Mouse (Mus musculus) lung, postnatal 4 days (tissue): ENCODE measurements around the gene Samm50.

Source experiments
- DNase-seq, 2 experiments: peaks; one replicate each; pipeline ENCODE4 v3.0.0; 2021

Gene Samm50

GRCm38 (mm10) chr15:84241520-84241919, 49.5 kb downstream of the Samm50 start:
- no peak for DNase-seq

- DNase-seq, result peak in 1 of 2 experiments; percentile 49
Measured at GRCm38 (mm10) chr15:84245104-84245503, 53.1 kb downstream of the Samm50 start.

- no peak for DNase-seq
Measured at GRCm38 (mm10) chr15:84246195-84246594, 54.2 kb downstream of the Samm50 start.

GRCm38 (mm10) chr15:84247309-84247708, 55.3 kb downstream of the Samm50 start:
- DNase-seq, result no peak

- peak; percentile 77 to 85 for DNase-seq
Measured at GRCm38 (mm10) chr15:84251227-84251626, 59.2 kb downstream of the Samm50 start.

GRCm38 (mm10) chr15:84252645-84253044, 60.6 kb downstream of the Samm50 start:
- DNase-seq, result no peak

GRCm38 (mm10) chr15:84253757-84254156, 61.7 kb downstream of the Samm50 start:
- peak; percentile 50 to 66 for DNase-seq

- peak in 1 of 2 experiments; percentile 33 for DNase-seq
Measured at GRCm38 (mm10) chr15:84254387-84254786, 62.3 kb downstream of the Samm50 start.

GRCm38 (mm10) chr15:84256254-84256850, 64.3 kb downstream of the Samm50 start:
- DNase-seq, result no peak

- no peak for DNase-seq
Measured at GRCm38 (mm10) chr15:84256864-84257263, 64.8 kb downstream of the Samm50 start.

GRCm38 (mm10) chr15:84258602-84259355, 66.7 kb downstream of the Samm50 start:
- no peak for DNase-seq

- peak; percentile 54 to 77 for DNase-seq
Measured at GRCm38 (mm10) chr15:84260123-84260822, 68.2 kb downstream of the Samm50 start.

GRCm38 (mm10) chr15:84262630-84263029, 70.6 kb downstream of the Samm50 start:
- DNase-seq, result no peak

- no peak for DNase-seq
Measured at GRCm38 (mm10) chr15:84263573-84263972, 71.5 kb downstream of the Samm50 start.

- DNase-seq, result no peak
Measured at GRCm38 (mm10) chr15:84265141-84265540, 73.1 kb downstream of the Samm50 start.

GRCm38 (mm10) chr15:84266290-84266689, 74.2 kb downstream of the Samm50 start:
- DNase-seq, result no peak
